Mouse (Mus musculus) liver, adult (tissue): ENCODE measurements at regions not wholly inside any gene's neighbourhood (a gene's known extent, or its start where the extent isn't known, plus 50 kb on each side); places are given as distances from the start of the nearest gene placed in this dataset.

Source experiments
- GATA4 ChIP-seq: IDR thresholded peaks from 2 replicates; pipeline ENCODE4 v1.6.1; 2014; ENCODE audit warnings: mild to moderate bottlenecking, low read length; ENCODE audit not compliant: insufficient replicate concordance

- TF ChIP-seq GATA4, result no peak
These were observed 62.2 kb upstream of the Cd55 start for GRCm38 (mm10) chr1:130524744-130525143.

- TF ChIP-seq GATA4, result no peak
These were observed 55.3 kb upstream of the Cd55 start for GRCm38 (mm10) chr1:130517868-130518267.

DNA sequence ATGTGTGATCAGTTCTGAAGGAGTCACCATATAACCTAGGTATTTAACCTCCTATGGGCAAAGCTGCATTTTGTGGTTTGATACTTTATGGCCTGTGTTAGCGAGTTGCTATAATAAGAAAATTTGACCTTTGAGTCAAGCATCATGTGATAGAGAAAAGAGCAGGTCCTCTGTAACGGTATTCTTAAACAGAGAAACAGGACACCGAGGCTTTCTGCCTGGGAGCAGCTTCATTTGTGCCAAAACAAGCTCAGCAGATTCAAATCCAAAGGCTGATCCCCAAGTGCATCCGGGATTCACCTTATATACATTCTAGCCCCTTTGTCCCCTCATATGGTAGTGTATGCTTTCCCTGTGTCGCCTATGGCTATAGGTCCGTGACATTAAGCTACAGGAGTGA, 54.1 kb upstream of the Cd55 start:
- TF ChIP-seq GATA4, result no peak

- TF ChIP-seq GATA4, result no peak
These were observed 52.8 kb upstream of the Cd55 start for GRCm38 (mm10) chr1:130515316-130515715.

DNA sequence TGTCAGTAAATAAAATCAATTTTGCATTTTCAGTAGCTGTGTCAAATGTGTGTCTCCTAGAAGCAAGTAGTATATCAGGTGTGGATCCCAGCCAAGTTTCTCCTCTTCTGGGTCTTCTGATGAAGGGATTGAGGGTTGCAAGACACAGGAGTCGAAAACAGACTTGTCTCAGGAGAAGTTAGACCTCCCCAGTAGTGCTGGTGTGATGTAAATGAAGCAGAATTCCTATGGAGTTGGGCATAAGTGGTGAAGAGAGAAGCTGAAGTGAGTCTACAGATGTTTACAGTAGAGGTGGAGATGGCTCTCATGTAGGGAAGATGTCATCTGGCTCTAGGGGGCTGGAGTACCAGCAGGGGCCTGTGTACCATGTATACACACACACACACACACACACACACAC, 50.9 kb upstream of the Cd55 start:
- no peak for TF ChIP-seq GATA4

DNA sequence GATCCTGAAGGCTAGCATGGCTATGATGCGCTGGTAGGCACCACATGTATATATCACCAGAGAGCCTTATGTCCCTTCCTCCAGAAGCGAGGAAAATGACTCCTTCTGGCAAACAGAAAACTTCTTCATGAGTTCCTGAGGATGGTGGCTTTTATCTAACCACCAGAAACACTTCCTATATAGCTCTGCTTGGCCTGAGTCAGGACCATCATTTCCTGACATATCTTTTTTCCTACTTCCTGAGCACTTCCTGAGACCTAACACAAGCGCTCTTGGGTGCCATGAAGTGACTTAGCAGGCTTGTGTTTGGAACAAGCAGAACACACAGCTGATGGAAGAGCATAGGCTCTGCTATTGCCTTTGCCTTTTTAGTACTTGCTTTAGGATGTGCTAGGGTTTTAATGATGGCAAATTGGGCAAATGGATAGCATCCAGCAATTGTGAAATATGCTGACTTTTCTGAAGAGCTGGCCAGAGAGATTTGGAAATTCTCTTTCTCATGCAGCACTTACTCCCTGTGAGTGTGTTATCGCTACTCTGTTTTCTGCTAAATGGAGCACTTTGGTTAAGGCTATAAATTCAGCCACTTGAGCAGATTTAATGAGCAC, 50.4 kb upstream of the Cd55 start:
- TF ChIP-seq GATA4, result peak; percentile 71; the same call in 1 of the 2 replicates
